Mouse (Mus musculus) embryonic stem cell, embryonic (primary cell): Measurements from ENCODE around the gene Atp8b2.

Source experiments
- CTCF ChIA-PET, 4 experiments: fragments of 300-600 bp in 2 of 4; fragments of 350-600 bp in 2 of 4; sonication (Branson Sonifier 250); formaldehyde crosslinking; loops; one replicate each; lab custom pipeline; 2022; ENCODE audit warnings: inconsistent platforms in 2 of 4; lab: Charles Lee
- POLR2A ChIA-PET, 4 experiments: fragments of 300-600 bp in 2 of 4; fragments of 350-600 bp in 2 of 4; sonication (Branson Sonifier 250); formaldehyde crosslinking; loops; one replicate each; lab custom pipeline; 2022; ENCODE audit warnings: antibody characterized with exemption in 4 of 4, inconsistent platforms in 1 of 4; lab: Charles Lee

Gene Atp8b2

GRCm38 (mm10) chr3:89963221-89963763 is at the start of gene Atp8b2:
Gene Atp8b2, minus strand, starts transcription at chr3:89963508.
- POLR2A ChIA-PET = interaction anchor here (0.5 to 7.8 kb wide), 37 partner anchors 8 to 550 kb away, joined by 3 to 59 read pairs (median 4); partner anchors contain the start of genes Hax1 (in 2 of the 4) and Gatad2b (in 1 of the 4)
- CTCF ChIA-PET = interaction anchor here (0.6 to 7.6 kb wide), 22 partner anchors 9 to 514 kb away, joined by 3 to 107 read pairs (median 5); no protein-coding TSS in a partner anchor

- POLR2A ChIA-PET = interaction anchor here in 3 of 4 experiments (0.9 to 8.1 kb wide), 10 partner anchors 11 to 54 kb away, joined by 3 to 92 read pairs (median 6); partner anchors contain the start of genes Hax1 (in 2 of the 3) and 4933434E20Rik (in 1 of the 3)
- CTCF ChIA-PET = interaction anchor here in 1 of 4 experiments (0.6 kb wide), 1 partner anchor 14 kb away, joined by 3 read pairs; no protein-coding TSS in a partner anchor
Measured at GRCm38 (mm10) chr3:90010291-90010690, 47.0 kb upstream of the Atp8b2 start.

- ChIA-PET POLR2A (interaction anchor here in 1 of 4 experiments (0.6 to 1.5 kb wide), 3 partner anchors 16 to 75 kb away, joined by 3 to 5 read pairs (median 3); no protein-coding TSS in a partner anchor), CTCF (interaction anchor here in 1 of 4 experiments (0.5 kb wide), 1 partner anchor 649 kb away, joined by 3 read pairs; no protein-coding TSS in a partner anchor)
Measured at GRCm38 (mm10) chr3:90004091-90004796, 40.9 kb upstream of the Atp8b2 start.

- CTCF ChIA-PET = no interaction called here
- POLR2A ChIA-PET = interaction anchor here in 3 of 4 experiments (0.6 to 6.8 kb wide), 22 partner anchors 11 to 215 kb away, joined by 3 to 92 read pairs (median 16); partner anchors contain the start of gene 4933434E20Rik (in 1 of the 3)
Measured at GRCm38 (mm10) chr3:89999830-90000229, 36.5 kb upstream of the Atp8b2 start.

GRCm38 (mm10) chr3:89999090-89999489 is 35.8 kb upstream of the Atp8b2 start:
- ChIA-PET CTCF (interaction anchor here in 3 of 4 experiments (0.5 to 1.9 kb wide), 10 partner anchors 15 to 357 kb away, joined by 3 to 7 read pairs (median 4); no protein-coding TSS in a partner anchor), POLR2A (interaction anchor here (0.6 to 6.8 kb wide), 113 partner anchors 7 to 822 kb away, joined by 3 to 92 read pairs (median 5); partner anchors contain the start of genes Rab13 (in 3 of the 4), Rps27 (in 3 of the 4), 4933434E20Rik (in 2 of the 4) and Atp8b2 (in 2 of the 4))

- ChIA-PET CTCF (interaction anchor here in 3 of 4 experiments (0.5 to 1.9 kb wide), 10 partner anchors 15 to 358 kb away, joined by 3 to 7 read pairs (median 4); no protein-coding TSS in a partner anchor), POLR2A (interaction anchor here (0.6 to 6.8 kb wide), 136 partner anchors 8 to 822 kb away, joined by 3 to 92 read pairs (median 4); partner anchors contain the start of genes Rab13 (in 3 of the 4), Rps27 (in 3 of the 4), 4933434E20Rik (in 2 of the 4) and Atp8b2 (in 2 of the 4))
Measured at GRCm38 (mm10) chr3:89998612-89999054, 35.3 kb upstream of the Atp8b2 start, which contains the start of gene Hax1. Gene Hax1, minus strand, starts transcription at chr3:89998780.

- POLR2A ChIA-PET = interaction anchor here (0.6 to 6.8 kb wide), 134 partner anchors 8 to 821 kb away, joined by 3 to 92 read pairs (median 4); partner anchors contain the start of genes Rab13 (in 3 of the 4), Rps27 (in 3 of the 4), 4933434E20Rik (in 2 of the 4) and Atp8b2 (in 2 of the 4)
- CTCF ChIA-PET = interaction anchor here in 2 of 4 experiments (1.0 to 1.9 kb wide), 6 partner anchors 14 to 82 kb away, joined by 3 to 7 read pairs (median 6); no protein-coding TSS in a partner anchor
Measured at GRCm38 (mm10) chr3:89997791-89998495, 34.6 kb upstream of the Atp8b2 start.

- ChIA-PET CTCF (no interaction called here), POLR2A (interaction anchor here in 3 of 4 experiments (0.6 to 1.8 kb wide), 8 partner anchors 15 to 87 kb away, joined by 3 to 6 read pairs (median 3); partner anchors contain the start of gene 4933434E20Rik (in 1 of the 3))
Measured at GRCm38 (mm10) chr3:89994807-89995515, 31.7 kb upstream of the Atp8b2 start.

GRCm38 (mm10) chr3:89987822-89988221 is 24.5 kb upstream of the Atp8b2 start:
- CTCF ChIA-PET = interaction anchor here in 2 of 4 experiments (0.6 to 1.0 kb wide), 2 partner anchors 78 to 506 kb away, joined by 3 to 4 read pairs; no protein-coding TSS in a partner anchor
- POLR2A ChIA-PET = no interaction called here

GRCm38 (mm10) chr3:89987211-89987610 is 23.9 kb upstream of the Atp8b2 start:
- ChIA-PET CTCF (interaction anchor here in 2 of 4 experiments (0.6 to 1.0 kb wide), 3 partner anchors 78 to 530 kb away, joined by 3 to 4 read pairs (median 4); no protein-coding TSS in a partner anchor), POLR2A (interaction anchor here in 1 of 4 experiments (1.1 kb wide), 1 partner anchor 110 kb away, joined by 3 read pairs; no protein-coding TSS in a partner anchor)

GRCm38 (mm10) chr3:89982426-89982825 is 19.1 kb upstream of the Atp8b2 start:
- POLR2A ChIA-PET = interaction anchor here in 3 of 4 experiments (0.6 to 3.3 kb wide), 9 partner anchors 9 to 311 kb away, joined by 3 to 22 read pairs (median 5); partner anchors contain the start of genes Hax1 (in 2 of the 3), Gatad2b (in 1 of the 3) and Il6ra (in 1 of the 3)
- CTCF ChIA-PET = interaction anchor here (0.6 to 1.6 kb wide), 10 partner anchors 15 to 132 kb away, joined by 3 to 17 read pairs (median 4); no protein-coding TSS in a partner anchor

GRCm38 (mm10) chr3:89976859-89977258 is 13.6 kb upstream of the Atp8b2 start:
- CTCF ChIA-PET = interaction anchor here in 1 of 4 experiments (1.5 kb wide), 1 partner anchor 17 kb away, joined by 3 read pairs; no protein-coding TSS in a partner anchor
- POLR2A ChIA-PET = interaction anchor here in 1 of 4 experiments (0.7 to 1.2 kb wide), 3 partner anchors 8 to 100 kb away, joined by 3 to 5 read pairs (median 3); no protein-coding TSS in a partner anchor

GRCm38 (mm10) chr3:89968509-89968908 is 5.2 kb upstream of the Atp8b2 start:
- POLR2A ChIA-PET = interaction anchor here in 3 of 4 experiments (0.9 to 7.8 kb wide), 14 partner anchors 8 to 237 kb away, joined by 3 to 59 read pairs (median 4); partner anchors contain the start of genes Hax1 (in 2 of the 3), Il6ra (in 2 of the 3) and 4933434E20Rik (in 1 of the 3)
- CTCF ChIA-PET = interaction anchor here in 3 of 4 experiments (0.8 to 7.6 kb wide), 4 partner anchors 14 to 146 kb away, joined by 3 to 107 read pairs (median 4); no protein-coding TSS in a partner anchor

- POLR2A ChIA-PET = interaction anchor here in 3 of 4 experiments (0.6 to 7.8 kb wide), 14 partner anchors 8 to 546 kb away, joined by 3 to 59 read pairs (median 4); partner anchors contain the start of genes Hax1 (in 2 of the 3) and Il6ra (in 1 of the 3)
- CTCF ChIA-PET = interaction anchor here (0.6 to 7.6 kb wide), 28 partner anchors 9 to 530 kb away, joined by 3 to 107 read pairs (median 4); partner anchors contain the start of genes Hax1 (in 1 of the 4) and Pbxip1 (in 1 of the 4)
Measured at GRCm38 (mm10) chr3:89966946-89967345, 3.6 kb upstream of the Atp8b2 start.

- ChIA-PET POLR2A (interaction anchor here in 2 of 4 experiments (1.0 to 7.8 kb wide), 8 partner anchors 9 to 111 kb away, joined by 4 to 59 read pairs (median 6); no protein-coding TSS in a partner anchor), CTCF (interaction anchor here in 3 of 4 experiments (1.2 to 7.6 kb wide), 5 partner anchors 11 to 123 kb away, joined by 4 to 107 read pairs (median 6); no protein-coding TSS in a partner anchor)
Measured at GRCm38 (mm10) chr3:89965972-89966371, 2.7 kb upstream of the Atp8b2 start.
